Mouse (Mus musculus) brain, adult 10 weeks (tissue): ENCODE results near the gene Mfap3. TPM values are rescaled to one million over a fixed set of nuclear protein-coding genes. Genes with fewer than 3 reads are reported as not detected.

ENCODE experiments used
- polyA plus RNA-seq: library from polyadenylated mRNA; stranded (reverse); fragments of 350-450 nt; fragmentation: Illumina TruSeq; extraction: RNeasy Lipid Tissue Mini Kit (QIAGEN cat#74804); gene quantifications from one replicate; pipeline ENCODE4 v1.2.3, GENCODE M21; 2015; ENCODE audit warnings: low read depth, low replicate concordance

The Mfap3 gene
- 17.0 TPM for polyA plus RNA-seq

DNA sequence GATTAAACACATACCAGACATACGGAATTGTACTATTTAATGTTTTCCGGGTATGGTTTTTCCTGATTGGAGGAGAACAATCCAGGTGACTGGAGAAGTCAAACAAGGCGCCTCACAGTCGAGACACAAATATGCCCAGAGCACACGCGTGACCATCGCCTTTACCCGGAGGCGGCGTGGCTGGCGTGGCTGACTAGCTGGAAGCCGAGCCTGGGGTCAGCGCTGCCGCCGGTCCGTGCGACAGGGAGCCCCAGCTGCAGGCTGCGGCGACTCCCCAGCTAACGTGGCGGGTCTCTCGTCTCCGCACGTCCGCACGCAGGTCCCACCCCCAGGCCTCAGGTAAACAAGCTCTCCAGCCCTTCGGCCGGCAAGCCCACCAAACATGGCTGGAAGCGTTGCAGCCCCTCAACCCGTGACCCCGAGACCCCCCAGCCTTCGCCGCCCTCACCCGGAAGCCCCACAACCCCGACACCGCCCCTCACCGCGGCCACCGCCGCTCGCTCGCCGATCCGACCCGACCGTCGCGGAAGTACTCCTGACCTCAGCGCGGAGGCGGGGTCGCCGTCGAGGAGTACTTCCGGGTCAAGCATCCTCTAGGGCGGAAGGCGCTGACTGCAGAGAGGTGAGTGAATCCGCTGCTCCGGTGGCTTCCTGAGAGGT lies at the start of gene Mfap3, which contains the start of gene Fam114a2:
Gene Mfap3, plus strand, starts transcription at position 574 of the 660 bp plus-strand sequence.
Gene Fam114a2, minus strand, starts transcription at position 527 of the 660 bp plus-strand sequence.

Other genes with a start within 250 kb of the Mfap3 start
- gene Fam114a2, start within 50 bp of the Mfap3 start, polyA plus RNA-seq = 40.6 TPM
- 7.6 TPM for gene Galnt10, start 126.8 kb downstream of the Mfap3 start, polyA plus RNA-seq